Mouse (Mus musculus) embryonic fibroblast, embryonic 13.5 days (primary cell): ENCODE results near the gene Sspn. TPM values are rescaled to one million over a fixed set of nuclear protein-coding genes. Genes with fewer than 3 reads are reported as not detected.

Source experiments
- H3K27ac ChIP-seq: 2 replicates; pipeline ENCODE4 v1.5.1; 2012; ENCODE audit warnings: low read length, control low read depth, inconsistent platforms; ENCODE audit not compliant: insufficient read depth
- H3K4me1 ChIP-seq: 2 replicates; pipeline ENCODE4 v1.6.1; 2011; ENCODE audit warnings: low read length; ENCODE audit not compliant: control insufficient read depth, insufficient read depth
- H3K4me3 ChIP-seq: 2 replicates; pipeline ENCODE4 v1.5.1; 2011; ENCODE audit warnings: mild to moderate bottlenecking, control low read depth, low read length; ENCODE audit not compliant: insufficient read depth
- CTCF ChIP-seq: IDR thresholded peaks from 2 replicates; pipeline ENCODE4 v1.5.1; 2011; ENCODE audit warnings: mild to moderate bottlenecking, control low read depth, low read length, moderate library complexity, borderline replicate concordance; ENCODE audit not compliant: insufficient read depth
- POLR2A ChIP-seq: IDR thresholded peaks from 2 replicates; pipeline ENCODE4 v1.6.1; 2011; ENCODE audit warnings: low read depth, mild to moderate bottlenecking, control low read depth, low read length, moderate library complexity
- polyA plus RNA-seq: library from polyadenylated mRNA; stranded (reverse); fragments of >200 nt; gene quantifications from 2 replicates; pipeline ENCODE4 v1.2.4, GENCODE M21; 2011; ENCODE audit warnings: low read depth; ENCODE audit not compliant: missing spikeins, insufficient read length

Sspn gene
- polyA plus RNA-seq, 1 experiment = 25.0 TPM

GRCm38 (mm10) chr6:146006753-146007152 lies 75.3 kb downstream of the Sspn start:
- Histone ChIP-seq H3K4me1 (peaks cover 18% of the 10 kb centered on the region), H3K27ac (no peak overlapping the region), H3K4me3 (no peak overlapping the region)
- TF ChIP-seq POLR2A = no peak
- no peak for TF ChIP-seq CTCF

GRCm38 (mm10) chr6:146008450-146008981 lies 77.1 kb downstream of the Sspn start:
- Histone ChIP-seq H3K4me1 (peaks cover 21% of the 10 kb centered on the region), H3K27ac (no peak overlapping the region), H3K4me3 (no peak overlapping the region)
- TF ChIP-seq CTCF (no peak), POLR2A (no peak)

GRCm38 (mm10) chr6:146009163-146009915 lies 77.9 kb downstream of the Sspn start:
- H3K4me1 ChIP-seq = peaks cover 16% of the 10 kb centered on the region
- no peak overlapping the region for H3K4me3 ChIP-seq
- TF ChIP-seq POLR2A (no peak), CTCF (no peak)
- no peak overlapping the region for H3K27ac ChIP-seq

- Histone ChIP-seq H3K4me3 (no peak overlapping the region), H3K4me1 (peaks cover 12% of the 10 kb centered on the region), H3K27ac (peak overlapping the region; percentile 30; the same call in 1 of the 2 replicates)
- no peak for TF ChIP-seq CTCF
- no peak for TF ChIP-seq POLR2A
Measured at GRCm38 (mm10) chr6:146010093-146010764, 78.8 kb downstream of the Sspn start.

- TF ChIP-seq CTCF (no peak), POLR2A (no peak)
Measured at GRCm38 (mm10) chr6:146014312-146014711, 82.9 kb downstream of the Sspn start.

More at GRCm38 (mm10) chr6:146014312-146014711, 82.9 kb downstream of the Sspn start:
- Histone ChIP-seq H3K27ac (no peak overlapping the region), H3K4me1 (peaks cover 12% of the 10 kb centered on the region), H3K4me3 (no peak overlapping the region)

Other genes with a start within 250 kb of the Sspn start
- 65.0 and 73.0 TPM in 2 replicates for gene Rassf8, start 184.9 kb upstream of the Sspn start, polyA plus RNA-seq
- 8.0 and 9.3 TPM in 2 replicates for gene Bhlhe41, start 66.1 kb upstream of the Sspn start, polyA plus RNA-seq